Mouse (Mus musculus): ENCODE measurements at regions not wholly inside any gene's neighbourhood (a gene's known extent, or its start where the extent isn't known, plus 50 kb on each side); places are given as distances from the start of the nearest gene placed in this dataset.

GRCm38 (mm10) chr8:126802641-126803040 is 143.0 kb downstream of the Tomm20 start:
- H3K27ac ChIP-seq (ENCODE audit: insufficient read depth, low read depth, low read length): no peak overlapping the region
- peaks cover 57% of the 10 kb centered on the region for H3K4me1 ChIP-seq (ENCODE audit: control insufficient read depth, insufficient read depth, low read length)
- TF ChIP-seq POLR2A (IDR thresholded peaks at IDR 0.05; ENCODE audit: borderline replicate concordance, low read depth, low read length) (no peak), CTCF (IDR thresholded peaks at IDR 0.05; ENCODE audit: low read depth, low read length) (no peak)
- H3K4me3 ChIP-seq (ENCODE audit: insufficient read depth, low read length): no peak overlapping the region

GRCm38 (mm10) chr8:126800976-126801375 is 144.7 kb downstream of the Tomm20 start:
- TF ChIP-seq POLR2A (IDR thresholded peaks at IDR 0.05; ENCODE audit: borderline replicate concordance, low read depth, low read length) (no peak), CTCF (IDR thresholded peaks at IDR 0.05; ENCODE audit: low read depth, low read length) (no peak)
- H3K27ac ChIP-seq (ENCODE audit: insufficient read depth, low read depth, low read length): no peak overlapping the region
- H3K4me3 ChIP-seq (ENCODE audit: insufficient read depth, low read length): no peak overlapping the region
- H3K4me1 ChIP-seq (ENCODE audit: control insufficient read depth, insufficient read depth, low read length): peaks cover 46% of the 10 kb centered on the region

GRCm38 (mm10) chr8:126797571-126798334 is 147.9 kb downstream of the Tomm20 start:
- no peak for TF ChIP-seq POLR2A (IDR thresholded peaks at IDR 0.05; ENCODE audit: borderline replicate concordance, low read depth, low read length)
- TF ChIP-seq CTCF (IDR thresholded peaks at IDR 0.05; ENCODE audit: low read depth, low read length): no peak
- Histone ChIP-seq H3K27ac (ENCODE audit: insufficient read depth, low read depth, low read length) (0 out of 2 replicates have a peak overlapping the region, but pooled peaks have one; percentile 11), H3K4me3 (ENCODE audit: insufficient read depth, low read length) (no peak overlapping the region), H3K4me1 (ENCODE audit: control insufficient read depth, insufficient read depth, low read length) (peaks cover 20% of the 10 kb centered on the region)

- no peak overlapping the region for H3K4me3 ChIP-seq (ENCODE audit: insufficient read depth, low read length)
- no peak for TF ChIP-seq POLR2A (IDR thresholded peaks at IDR 0.05; ENCODE audit: borderline replicate concordance, low read depth, low read length)
- no peak for TF ChIP-seq CTCF (IDR thresholded peaks at IDR 0.05; ENCODE audit: low read depth, low read length)
Measured at GRCm38 (mm10) chr8:126793657-126794056, 152.0 kb downstream of the Tomm20 start.

GRCm38 (mm10) chr8:126791069-126791468 is 154.6 kb downstream of the Tomm20 start:
- TF ChIP-seq CTCF (IDR thresholded peaks at IDR 0.05; ENCODE audit: low read depth, low read length): no peak
- TF ChIP-seq POLR2A (IDR thresholded peaks at IDR 0.05; ENCODE audit: borderline replicate concordance, low read depth, low read length): no peak
- Histone ChIP-seq H3K4me1 (ENCODE audit: control insufficient read depth, insufficient read depth, low read length) (peaks cover 12% of the 10 kb centered on the region), H3K4me3 (ENCODE audit: insufficient read depth, low read length) (no peak overlapping the region), H3K27ac (ENCODE audit: insufficient read depth, low read depth, low read length) (no peak overlapping the region)

More at GRCm38 (mm10) chr8:126793657-126794056, 152.0 kb downstream of the Tomm20 start:
- H3K4me1 ChIP-seq (ENCODE audit: control insufficient read depth, insufficient read depth, low read length): peaks cover 18% of the 10 kb centered on the region
- H3K27ac ChIP-seq (ENCODE audit: insufficient read depth, low read depth, low read length): no peak overlapping the region

- TF ChIP-seq POLR2A (IDR thresholded peaks at IDR 0.05; ENCODE audit: borderline replicate concordance, low read depth, low read length): no peak
- TF ChIP-seq CTCF (IDR thresholded peaks at IDR 0.05; ENCODE audit: low read depth, low read length): no peak
- no peak overlapping the region for H3K4me3 ChIP-seq (ENCODE audit: insufficient read depth, low read length)
- H3K27ac ChIP-seq (ENCODE audit: insufficient read depth, low read depth, low read length): no peak overlapping the region
- H3K4me1 ChIP-seq (ENCODE audit: control insufficient read depth, insufficient read depth, low read length): peaks cover 12% of the 10 kb centered on the region
Measured at GRCm38 (mm10) chr8:126790214-126790613, 155.4 kb downstream of the Tomm20 start.

GRCm38 (mm10) chr8:126789076-126789475 is 156.6 kb downstream of the Tomm20 start:
- H3K4me1 ChIP-seq (ENCODE audit: control insufficient read depth, insufficient read depth, low read length): peaks cover 12% of the 10 kb centered on the region
- H3K4me3 ChIP-seq (ENCODE audit: insufficient read depth, low read length): no peak overlapping the region
- no peak for TF ChIP-seq POLR2A (IDR thresholded peaks at IDR 0.05; ENCODE audit: borderline replicate concordance, low read depth, low read length)
- TF ChIP-seq CTCF (IDR thresholded peaks at IDR 0.05; ENCODE audit: low read depth, low read length): no peak
- H3K27ac ChIP-seq (ENCODE audit: insufficient read depth, low read depth, low read length): no peak overlapping the region

GRCm38 (mm10) chr8:126788669-126789068 is 157.0 kb downstream of the Tomm20 start:
- Histone ChIP-seq H3K4me1 (ENCODE audit: control insufficient read depth, insufficient read depth, low read length) (peaks cover 12% of the 10 kb centered on the region), H3K27ac (ENCODE audit: insufficient read depth, low read depth, low read length) (no peak overlapping the region), H3K4me3 (ENCODE audit: insufficient read depth, low read length) (no peak overlapping the region)
- TF ChIP-seq POLR2A (IDR thresholded peaks at IDR 0.05; ENCODE audit: borderline replicate concordance, low read depth, low read length): no peak
- no peak for TF ChIP-seq CTCF (IDR thresholded peaks at IDR 0.05; ENCODE audit: low read depth, low read length)

GRCm38 (mm10) chr8:126787398-126787797 is 158.2 kb downstream of the Tomm20 start:
- TF ChIP-seq CTCF (IDR thresholded peaks at IDR 0.05; ENCODE audit: low read depth, low read length): no peak
- no peak for TF ChIP-seq POLR2A (IDR thresholded peaks at IDR 0.05; ENCODE audit: borderline replicate concordance, low read depth, low read length)
- Histone ChIP-seq H3K4me1 (ENCODE audit: control insufficient read depth, insufficient read depth, low read length) (peaks cover 12% of the 10 kb centered on the region), H3K27ac (ENCODE audit: insufficient read depth, low read depth, low read length) (no peak overlapping the region), H3K4me3 (ENCODE audit: insufficient read depth, low read length) (no peak overlapping the region)

- H3K27ac ChIP-seq (ENCODE audit: insufficient read depth, low read depth, low read length): no peak overlapping the region
- peaks cover 14% of the 10 kb centered on the region for H3K4me1 ChIP-seq (ENCODE audit: control insufficient read depth, insufficient read depth, low read length)
- H3K4me3 ChIP-seq (ENCODE audit: insufficient read depth, low read length): no peak overlapping the region
- TF ChIP-seq POLR2A (IDR thresholded peaks at IDR 0.05; ENCODE audit: borderline replicate concordance, low read depth, low read length) (no peak), CTCF (IDR thresholded peaks at IDR 0.05; ENCODE audit: low read depth, low read length) (no peak)
Measured at GRCm38 (mm10) chr8:126785211-126785610, 160.4 kb downstream of the Tomm20 start.

Data from bone marrow macrophage, adult 2 months (primary cell).